Mouse (Mus musculus): ENCODE results near the gene Trp73. TPM values are rescaled to one million over a fixed set of nuclear protein-coding genes. Genes with fewer than 3 reads are reported as not detected.
A peak's percentile ranks its signal among the peaks of the same experiment; 100 is the strongest.

Trp73 gene
- polyA plus RNA-seq, 1 experiment from 2014 or later: 0.26 TPM

- H3K4me1 ChIP-seq (replicated peaks): no peaks in the 10 kb centered on the region
- ATAC-seq (replicated peaks; ENCODE audit: insufficient number of reproducible peaks, insufficient read depth, low FRiP score, low read depth): no peak
- no peak overlapping the region for H3K4me2 ChIP-seq
- no peak overlapping the region for H3K27ac ChIP-seq
- no peak overlapping the region for H3K4me3 ChIP-seq
- peaks cover 42% of the 10 kb centered on the region for H3K27me3 ChIP-seq
- H3K36me3 ChIP-seq: no peaks in the 10 kb centered on the region
- no peak overlapping the region for H3K9ac ChIP-seq
- H3K9me3 ChIP-seq (replicated peaks): no peaks in the 10 kb centered on the region
- 67% methylated on average over 6 of the region's 6 CpGs for WGBS
These were observed 16.5 kb downstream of the Trp73 start for GRCm38 (mm10) chr4:154123553-154123952.

GRCm38 (mm10) chr4:154122374-154122773 is 17.6 kb downstream of the Trp73 start:
- WGBS: 68% methylated on average over 7 of the region's 7 CpGs
- Histone ChIP-seq H3K36me3 (no peaks in the 10 kb centered on the region), H3K27ac (no peak overlapping the region), H3K4me2 (no peak overlapping the region), H3K9me3 (replicated peaks) (no peaks in the 10 kb centered on the region), H3K4me3 (no peak overlapping the region), H3K4me1 (replicated peaks) (no peaks in the 10 kb centered on the region), H3K9ac (no peak overlapping the region), H3K27me3 (peaks cover 42% of the 10 kb centered on the region)
- no peak for ATAC-seq (replicated peaks; ENCODE audit: insufficient number of reproducible peaks, insufficient read depth, low FRiP score, low read depth)

GRCm38 (mm10) chr4:154121800-154122199 is 18.2 kb downstream of the Trp73 start:
- Histone ChIP-seq H3K27me3 (peaks cover 40% of the 10 kb centered on the region), H3K9ac (no peak overlapping the region), H3K4me3 (no peak overlapping the region), H3K4me2 (no peak overlapping the region), H3K9me3 (replicated peaks) (no peaks in the 10 kb centered on the region), H3K27ac (no peak overlapping the region), H3K4me1 (replicated peaks) (no peaks in the 10 kb centered on the region), H3K36me3 (no peaks in the 10 kb centered on the region)
- WGBS: 74% methylated on average over 11 of the region's 11 CpGs
- ATAC-seq (replicated peaks; ENCODE audit: insufficient number of reproducible peaks, insufficient read depth, low FRiP score, low read depth): no peak

- Histone ChIP-seq H3K9me3 (replicated peaks) (no peaks in the 10 kb centered on the region), H3K4me2 (no peak overlapping the region), H3K4me3 (no peak overlapping the region), H3K4me1 (replicated peaks) (no peaks in the 10 kb centered on the region), H3K27me3 (peaks cover 22% of the 10 kb centered on the region), H3K36me3 (no peaks in the 10 kb centered on the region), H3K27ac (no peak overlapping the region), H3K9ac (no peak overlapping the region)
- no peak for ATAC-seq (replicated peaks; ENCODE audit: insufficient number of reproducible peaks, insufficient read depth, low FRiP score, low read depth)
- 75% methylated on average over 9 of the region's 9 CpGs for WGBS
These were observed 20.8 kb downstream of the Trp73 start for GRCm38 (mm10) chr4:154119208-154119607.

GRCm38 (mm10) chr4:154118782-154119181 is 21.2 kb downstream of the Trp73 start:
- 59% methylated on average over 9 of the region's 9 CpGs for WGBS
- Histone ChIP-seq H3K4me2 (no peak overlapping the region), H3K27me3 (peaks cover 18% of the 10 kb centered on the region), H3K4me3 (no peak overlapping the region), H3K4me1 (replicated peaks) (no peaks in the 10 kb centered on the region), H3K36me3 (no peaks in the 10 kb centered on the region), H3K9ac (no peak overlapping the region), H3K27ac (no peak overlapping the region), H3K9me3 (replicated peaks) (no peaks in the 10 kb centered on the region)
- ATAC-seq (replicated peaks; ENCODE audit: insufficient number of reproducible peaks, insufficient read depth, low FRiP score, low read depth): no peak

GRCm38 (mm10) chr4:154116421-154116820 is 23.6 kb downstream of the Trp73 start:
- no peaks in the 10 kb centered on the region for H3K4me1 ChIP-seq (replicated peaks)
- no peaks in the 10 kb centered on the region for H3K9me3 ChIP-seq (replicated peaks)
- no peak overlapping the region for H3K4me2 ChIP-seq
- no peak overlapping the region for H3K9ac ChIP-seq
- no peak overlapping the region for H3K4me3 ChIP-seq
- no peaks in the 10 kb centered on the region for H3K36me3 ChIP-seq
- no peak overlapping the region for H3K27ac ChIP-seq
- H3K27me3 ChIP-seq: peaks cover 12% of the 10 kb centered on the region; the same call in 1 of the 2 replicates
- 40% methylated on average over 7 of the region's 7 CpGs for WGBS
- ATAC-seq (replicated peaks; ENCODE audit: insufficient number of reproducible peaks, insufficient read depth, low FRiP score, low read depth): no peak

- 69% methylated on average over 11 of the region's 11 CpGs for WGBS
These were observed 30.2 kb downstream of the Trp73 start for GRCm38 (mm10) chr4:154109850-154110243.

GRCm38 (mm10) chr4:154109216-154109849 is 30.7 kb downstream of the Trp73 start:
- Histone ChIP-seq H3K9ac (no peak overlapping the region), H3K9me3 (replicated peaks) (no peaks in the 10 kb centered on the region), H3K4me3 (no peak overlapping the region), H3K4me2 (no peak overlapping the region), H3K27me3 (peaks cover 46% of the 10 kb centered on the region), H3K36me3 (no peaks in the 10 kb centered on the region), H3K4me1 (replicated peaks) (peaks cover 3% of the 10 kb centered on the region; the same call in 1 of the 2 replicates), H3K27ac (no peak overlapping the region)
- no peak for ATAC-seq (replicated peaks; ENCODE audit: insufficient number of reproducible peaks, insufficient read depth, low FRiP score, low read depth)
- WGBS: 46% methylated on average over 18 of the region's 18 CpGs

More at GRCm38 (mm10) chr4:154109850-154110243, 30.2 kb downstream of the Trp73 start:
- H3K27ac ChIP-seq: no peak overlapping the region
- H3K9me3 ChIP-seq (replicated peaks): no peaks in the 10 kb centered on the region
- no peaks in the 10 kb centered on the region for H3K36me3 ChIP-seq
- H3K4me1 ChIP-seq (replicated peaks): peaks cover 3% of the 10 kb centered on the region; the same call in 1 of the 2 replicates
- peaks cover 41% of the 10 kb centered on the region for H3K27me3 ChIP-seq
- no peak overlapping the region for H3K4me3 ChIP-seq
- ATAC-seq (replicated peaks; ENCODE audit: insufficient number of reproducible peaks, insufficient read depth, low FRiP score, low read depth): no peak
- H3K4me2 ChIP-seq: no peak overlapping the region
- H3K9ac ChIP-seq: no peak overlapping the region

GRCm38 (mm10) chr4:154106497-154107061 is 33.4 kb downstream of the Trp73 start:
- Histone ChIP-seq H3K27ac (no peak overlapping the region), H3K36me3 (no peaks in the 10 kb centered on the region), H3K4me2 (no peak overlapping the region), H3K4me3 (no peak overlapping the region), H3K4me1 (replicated peaks) (peaks cover 3% of the 10 kb centered on the region; the same call in 1 of the 2 replicates), H3K27me3 (peaks cover 61% of the 10 kb centered on the region), H3K9ac (no peak overlapping the region), H3K9me3 (replicated peaks) (no peaks in the 10 kb centered on the region)
- 70% methylated on average over 13 of the region's 13 CpGs for WGBS
- no peak for ATAC-seq (replicated peaks; ENCODE audit: insufficient number of reproducible peaks, insufficient read depth, low FRiP score, low read depth)

GRCm38 (mm10) chr4:154105381-154106001 is 34.5 kb downstream of the Trp73 start:
- 0 out of 2 replicates have a peak overlapping the region, but pooled peaks have one; percentile 12 for H3K4me3 ChIP-seq
- no peak overlapping the region for H3K9ac ChIP-seq
- peaks cover 3% of the 10 kb centered on the region; the same call in 1 of the 2 replicates for H3K4me1 ChIP-seq (replicated peaks)
- peak overlapping the region; percentile 49 for H3K4me2 ChIP-seq
- H3K36me3 ChIP-seq: no peaks in the 10 kb centered on the region
- ATAC-seq (replicated peaks; ENCODE audit: insufficient number of reproducible peaks, insufficient read depth, low FRiP score, low read depth): peak; percentile 61; the same call in 1 of the 2 replicates
- 31% methylated on average over 20 of the region's 20 CpGs for WGBS
- H3K27me3 ChIP-seq: peaks cover 58% of the 10 kb centered on the region
- H3K27ac ChIP-seq: no peak overlapping the region
- no peaks in the 10 kb centered on the region for H3K9me3 ChIP-seq (replicated peaks)

GRCm38 (mm10) chr4:154103912-154104311 is 36.1 kb downstream of the Trp73 start:
- peaks cover 64% of the 10 kb centered on the region for H3K27me3 ChIP-seq
- H3K4me1 ChIP-seq (replicated peaks): peaks cover 3% of the 10 kb centered on the region; the same call in 1 of the 2 replicates
- H3K9me3 ChIP-seq (replicated peaks): no peaks in the 10 kb centered on the region
- H3K4me3 ChIP-seq: no peak overlapping the region
- H3K27ac ChIP-seq: no peak overlapping the region
- WGBS: 81% methylated on average over 10 of the region's 10 CpGs
- ATAC-seq (replicated peaks; ENCODE audit: insufficient number of reproducible peaks, insufficient read depth, low FRiP score, low read depth): no peak
- H3K36me3 ChIP-seq: no peaks in the 10 kb centered on the region
- H3K4me2 ChIP-seq: no peak overlapping the region
- no peak overlapping the region for H3K9ac ChIP-seq

Data from heart, embryonic 15.5 days (tissue).